ENCODE assay signal across 31 mouse cellular contexts in genomic region chr2:65296541-65296940, GRCm38 (mm10). TPM values are rescaled to one million over a fixed set of nuclear protein-coding genes. Genes with fewer than 3 reads are reported as not detected.
A peak's percentile ranks its signal among the peaks of the same experiment; 100 is the strongest.
DNase-seq lines count a peak whose midpoint lies in the region; ATAC-seq lines count a peak whose summit lies in the region.
"Had no signal": no experiment of that assay in that cellular context is flagged by ENCODE, and none has a peak within 500 bp of the region (broad histone marks: within the 10 kb centered on the region; RNA-seq: fewer than 3 reads in every experiment).

No protein-coding gene starts in this region.

- no peaks in the 10 kb centered on the region for H3K36me3 ChIP-seq in heart, embryonic 10.5 days
- H3K36me3 ChIP-seq in midbrain, embryonic 10.5 days = no peaks in the 10 kb centered on the region
- H3K36me3 ChIP-seq in midbrain, embryonic 16.5 days (ENCODE audit: control insufficient read depth, insufficient read depth, low read length) = no peaks in the 10 kb centered on the region
- H3K36me3 ChIP-seq: embryonic facial prominence, embryonic 10.5 days; embryonic facial prominence, embryonic 15.5 days; forebrain, embryonic 12.5 days; hindbrain, embryonic 10.5 days; hindbrain, embryonic 15.5 days; limb, embryonic 13.5 days; lung, embryonic 15.5 days; neural tube, embryonic 12.5 days had no signal

- H3K9ac ChIP-seq in midbrain, embryonic 16.5 days (ENCODE audit: low read depth, low read length) = no peak overlapping the region
- H3K9ac ChIP-seq: embryonic facial prominence, embryonic 15.5 days; forebrain, embryonic 12.5 days; forebrain, postnatal 0 days; hindbrain, embryonic 15.5 days; limb, embryonic 13.5 days; lung, embryonic 15.5 days; neural tube, embryonic 12.5 days had no signal

- H3K9me3 ChIP-seq in heart, embryonic 10.5 days = no peaks in the 10 kb centered on the region
- H3K9me3 ChIP-seq in midbrain, embryonic 10.5 days (replicated peaks) = no peaks in the 10 kb centered on the region
- H3K9me3 ChIP-seq in midbrain, embryonic 16.5 days (replicated peaks; ENCODE audit: control insufficient read depth, low read length, poor library complexity, severe bottlenecking) = no peaks in the 10 kb centered on the region
- H3K9me3 ChIP-seq: embryonic facial prominence, embryonic 10.5 days; embryonic facial prominence, embryonic 15.5 days; forebrain, embryonic 12.5 days; hindbrain, embryonic 10.5 days; hindbrain, embryonic 15.5 days; limb, embryonic 13.5 days; lung, embryonic 15.5 days; neural tube, embryonic 12.5 days had no signal

- H3K4me1 ChIP-seq in heart, embryonic 10.5 days = peaks cover 19% of the 10 kb centered on the region
- peaks cover 12% of the 10 kb centered on the region for H3K4me1 ChIP-seq in midbrain, embryonic 10.5 days
- H3K4me1 ChIP-seq in midbrain, embryonic 16.5 days (ENCODE audit: control insufficient read depth, insufficient read depth, low read length) = no peaks in the 10 kb centered on the region
- H3K4me1 ChIP-seq: embryonic facial prominence, embryonic 15.5 days; forebrain, embryonic 12.5 days; hindbrain, embryonic 15.5 days; limb, embryonic 13.5 days; lung, embryonic 15.5 days; neural tube, embryonic 12.5 days had no signal

- 3% methylated on average over 2 of the region's 2 CpGs for WGBS in heart, embryonic 10.5 days
- WGBS in midbrain, embryonic 10.5 days = 22% methylated on average over 2 of the region's 2 CpGs
- WGBS in midbrain, embryonic 16.5 days = 8% methylated on average over 2 of the region's 2 CpGs

- no peak overlapping the region for H3K4me2 ChIP-seq in midbrain, embryonic 16.5 days (ENCODE audit: low read length)
- H3K4me2 ChIP-seq: embryonic facial prominence, embryonic 15.5 days; forebrain, embryonic 12.5 days; hindbrain, embryonic 15.5 days; limb, embryonic 13.5 days; liver, embryonic 11.5 days; lung, embryonic 15.5 days; midbrain, embryonic 11.5 days; neural tube, embryonic 12.5 days had no signal

- H3K4me3 ChIP-seq in heart, embryonic 10.5 days = no peak overlapping the region
- H3K4me3 ChIP-seq in midbrain, embryonic 10.5 days = no peak overlapping the region
- no peak overlapping the region for H3K4me3 ChIP-seq in midbrain, embryonic 16.5 days (ENCODE audit: low read depth, low read length)
- H3K4me3 ChIP-seq: embryonic facial prominence, embryonic 10.5 days; embryonic facial prominence, embryonic 15.5 days; forebrain, embryonic 12.5 days; hindbrain, embryonic 10.5 days; hindbrain, embryonic 15.5 days; limb, embryonic 13.5 days; lung, embryonic 15.5 days; myocyte; neural tube, embryonic 12.5 days had no signal

- intact Hi-C loops in heart, postnatal 10 days (cut with DNase I) = no loop called here

- ATAC-seq in midbrain, embryonic 16.5 days = no peak
- no peak for ATAC-seq in megakaryocyte-erythroid progenitor cell, adult 5-6 weeks (replicated peaks; ENCODE audit: low FRiP score, low TSS enrichment, poor library complexity, severe bottlenecking)
- ATAC-seq: forebrain, postnatal 0 days; inflammation-experienced regulatory T-cells, adult 6 months had no signal

- peak; percentile 85 for DNase-seq in heart, embryonic 10.5 days (ENCODE audit: low spot score)
- DNase-seq in heart, postnatal 10 days = no peak
- peak; percentile 23 for DNase-seq in midbrain, embryonic 10.5 days (ENCODE audit: low spot score)
- DNase-seq in embryo, embryonic 10.5 days (ENCODE audit: low spot score) = peak; percentile 31
- no peak for DNase-seq in lung, postnatal 14 days
- no peak for DNase-seq in right cerebral cortex, postnatal 10 days (ENCODE audit: low spot score in 2 of 2)
- DNase-seq: adrenal gland, postnatal 14 days; cerebellum, adult 11 months; cerebellum, adult 9-10 months; cerebellum, postnatal 36 days; forebrain, postnatal 0 days; gastrocnemius, postnatal 10 days; kidney, adult 11 months; kidney, postnatal 14 days; lung, postnatal 4 days; right cerebral cortex, postnatal 14 days; thymus, postnatal 4 days had no signal

- H3K27ac ChIP-seq in heart, embryonic 10.5 days = peak overlapping the region; percentile 74
- H3K27ac ChIP-seq in midbrain, embryonic 10.5 days (replicated peaks) = no peak overlapping the region
- H3K27ac ChIP-seq in midbrain, embryonic 16.5 days (ENCODE audit: low read length) = no peak overlapping the region
- H3K27ac ChIP-seq: embryonic facial prominence, embryonic 10.5 days; embryonic facial prominence, embryonic 15.5 days; forebrain, embryonic 12.5 days; hindbrain, embryonic 10.5 days; hindbrain, embryonic 15.5 days; limb, embryonic 13.5 days; lung, embryonic 15.5 days; neural tube, embryonic 12.5 days had no signal

- no peaks in the 10 kb centered on the region for H3K27me3 ChIP-seq in heart, embryonic 10.5 days (ENCODE audit: insufficient read depth, poor library complexity, severe bottlenecking)
- H3K27me3 ChIP-seq in midbrain, embryonic 10.5 days (ENCODE audit: low read depth, poor library complexity, severe bottlenecking) = no peaks in the 10 kb centered on the region
- no peaks in the 10 kb centered on the region for H3K27me3 ChIP-seq in midbrain, embryonic 16.5 days (ENCODE audit: control insufficient read depth, insufficient read depth, low read depth, low read length)
- H3K27me3 ChIP-seq: embryonic facial prominence, embryonic 15.5 days; forebrain, embryonic 12.5 days; hindbrain, embryonic 15.5 days; limb, embryonic 13.5 days; lung, embryonic 15.5 days; neural tube, embryonic 12.5 days had no signal

RNA-seq across cellular contexts. Expression of gene Cobll1, which starts 57.3 kb away (rescaled TPM):
- polyA plus RNA-seq in heart, embryonic 10.5 days (2016; fragmentation: Nextera tagmentation; extraction: Ambion mirVana) = 9.8 and 13.9 TPM in 2 replicates
- 10 to 100 TPM; 44.8 to 47.4 TPM for total RNA-seq in heart, postnatal 10 days (2021)
- 1.7 and 1.8 TPM in 2 replicates for polyA plus RNA-seq in midbrain, embryonic 10.5 days (2016; fragmentation: Nextera tagmentation; extraction: Ambion mirVana)
- polyA plus RNA-seq in midbrain, embryonic 16.5 days (2015; fragmentation: Nextera tagmentation; extraction: Ambion mirVana) = 2.9 and 3.3 TPM in 2 replicates
- 2.7 and 6.5 TPM in 2 replicates for total RNA-seq in megakaryocyte-erythroid progenitor cell, adult 5-6 weeks (2014; fragmentation: Nextera tagmentation)
- 0.91 and 1.1 TPM in 2 replicates for total RNA-seq in megakaryocyte-erythroid progenitor cell, adult 5-6 weeks (2017)

Comparison
In these comparisons a context has a peak if more than half of its experiments do, and no peak if none do; other contexts are left out.
1. DNase-seq: peak in heart, embryonic 10.5 days (single experiment), midbrain, embryonic 10.5 days (single experiment) and embryo, embryonic 10.5 days (single experiment); none in heart, postnatal 10 days (0 of 2), lung, postnatal 14 days (single experiment) and right cerebral cortex, postnatal 10 days (0 of 2).